Mouse (Mus musculus): ENCODE data around the gene Tln1. TPM values are rescaled to one million over a fixed set of nuclear protein-coding genes. Genes with fewer than 3 reads are reported as not detected.

Gene Tln1
- total and polyA plus RNA-seq, 2 experiments: 38.6 to 42.8 TPM

DNA sequence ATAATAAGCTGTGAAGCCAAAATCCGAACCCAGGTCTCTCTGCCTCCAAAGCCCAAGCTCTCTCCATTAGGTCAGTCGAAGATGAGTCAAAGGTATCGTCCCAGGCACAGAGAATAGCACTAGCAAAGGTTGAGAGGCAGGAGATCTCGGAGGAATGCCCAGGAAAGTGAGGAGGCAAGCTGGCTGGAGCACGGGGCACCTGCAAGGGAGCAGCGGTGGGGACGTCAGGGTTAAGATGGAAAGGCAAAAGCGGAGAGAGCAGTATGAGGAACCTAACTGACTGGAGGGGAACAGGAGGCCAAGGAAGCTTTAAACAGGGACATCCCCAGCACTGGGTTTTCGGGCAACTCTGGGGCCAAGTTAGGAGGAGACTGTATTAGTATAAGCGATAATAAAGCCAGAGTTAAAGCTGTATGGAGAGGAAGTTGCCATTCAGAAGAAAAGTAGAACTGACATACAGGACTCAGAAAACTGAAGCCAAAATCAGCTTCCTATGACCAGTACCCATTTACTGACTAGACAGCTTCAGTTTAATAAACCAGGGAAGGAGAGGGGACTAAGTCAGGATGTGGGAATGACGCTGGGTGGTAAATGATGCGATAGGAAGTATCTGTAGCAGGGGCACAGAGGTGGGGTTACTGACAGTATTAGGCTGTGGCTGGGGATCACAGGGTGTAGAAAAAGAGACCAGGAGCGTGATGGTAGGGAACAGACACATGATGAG is 2.8 kb downstream of the Tln1 start:
- Histone ChIP-seq H3K4me1 (ENCODE audit: control insufficient read depth, insufficient read depth, low read length) (peaks cover 24% of the 10 kb centered on the region), H3K36me3 (ENCODE audit: control insufficient read depth, insufficient read depth, low read length) (peaks cover 23% of the 10 kb centered on the region), H3K27ac (replicated peaks; ENCODE audit: insufficient read depth, low read depth, low read length) (peak overlapping the region; percentile 60), H3K9ac (ENCODE audit: low read depth, low read length) (peak overlapping the region; percentile 28), H3K79me2 (ENCODE audit: control insufficient read depth, insufficient read depth, low read length) (peaks cover 23% of the 10 kb centered on the region), H3K27me3 (ENCODE audit: control insufficient read depth, insufficient read depth, low read length) (no peaks in the 10 kb centered on the region), H3K4me3 (ENCODE audit: insufficient read depth, low read depth, low read length) (peak overlapping the region; percentile 28)
- TF ChIP-seq POLR2A (IDR thresholded peaks at IDR 0.05; ENCODE audit: extremely low read depth, insufficient read depth, low read length) (no peak), CTCF (IDR thresholded peaks at IDR 0.05; ENCODE audit: low read depth, low read length) (no peak)
- peak; percentile 26 for DNase-seq (ENCODE audit: extremely low read depth, low read depth, low spot score)
- WGBS: 70% methylated on average over 13 of the region's 13 CpGs

DNA sequence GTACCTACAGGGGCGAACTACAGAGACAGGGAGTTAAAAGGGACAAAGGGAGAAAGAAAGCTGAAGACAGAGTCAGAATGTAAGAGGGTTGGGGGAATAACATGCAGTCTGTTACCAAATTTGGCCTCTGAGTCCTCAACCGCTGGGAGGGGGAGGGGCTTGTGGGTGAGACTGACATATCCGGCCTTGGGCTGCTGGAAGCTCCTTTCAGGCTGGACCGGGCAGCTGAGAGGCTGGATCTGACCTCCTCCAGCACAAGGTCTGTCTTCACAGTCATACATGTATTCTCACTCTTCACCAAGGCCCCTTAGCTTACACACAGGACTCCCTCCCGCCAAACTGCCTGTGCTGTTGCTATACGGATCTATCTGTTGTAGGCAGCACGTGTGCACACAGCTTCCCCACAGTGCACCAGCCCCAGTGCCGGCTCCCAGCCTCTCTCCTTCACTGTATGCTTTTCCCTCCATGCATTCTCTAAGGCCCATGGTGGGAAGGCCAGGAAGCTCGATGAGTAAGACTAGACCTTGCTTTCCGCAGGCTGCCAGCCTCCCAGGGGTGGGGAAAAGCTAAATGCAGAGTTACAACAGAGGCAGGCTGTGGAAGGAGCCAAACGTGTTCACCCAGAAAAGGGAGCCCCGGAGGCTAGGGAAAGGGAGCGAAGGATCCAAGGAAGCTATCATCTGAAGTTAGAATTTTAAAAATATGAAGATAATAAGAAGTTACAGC is 3.7 kb downstream of the Tln1 start:
- WGBS: 34% methylated on average over 13 of the region's 13 CpGs
- Histone ChIP-seq H3K79me2 (ENCODE audit: control insufficient read depth, insufficient read depth, low read length) (peaks cover 23% of the 10 kb centered on the region), H3K27ac (replicated peaks; ENCODE audit: insufficient read depth, low read depth, low read length) (peak overlapping the region; percentile 18; the same call in 1 of the 2 replicates), H3K4me1 (ENCODE audit: control insufficient read depth, insufficient read depth, low read length) (peaks cover 24% of the 10 kb centered on the region), H3K9ac (ENCODE audit: low read depth, low read length) (peak overlapping the region; percentile 51), H3K36me3 (ENCODE audit: control insufficient read depth, insufficient read depth, low read length) (peaks cover 28% of the 10 kb centered on the region), H3K4me3 (ENCODE audit: insufficient read depth, low read depth, low read length) (peak overlapping the region; percentile 26; the same call in 1 of the 2 replicates), H3K27me3 (ENCODE audit: control insufficient read depth, insufficient read depth, low read length) (no peaks in the 10 kb centered on the region)
- TF ChIP-seq POLR2A (IDR thresholded peaks at IDR 0.05; ENCODE audit: extremely low read depth, insufficient read depth, low read length): no peak
- no peak for TF ChIP-seq CTCF (IDR thresholded peaks at IDR 0.05; ENCODE audit: low read depth, low read length)
- peak; percentile 39 for DNase-seq (ENCODE audit: extremely low read depth, low read depth, low spot score)

DNA sequence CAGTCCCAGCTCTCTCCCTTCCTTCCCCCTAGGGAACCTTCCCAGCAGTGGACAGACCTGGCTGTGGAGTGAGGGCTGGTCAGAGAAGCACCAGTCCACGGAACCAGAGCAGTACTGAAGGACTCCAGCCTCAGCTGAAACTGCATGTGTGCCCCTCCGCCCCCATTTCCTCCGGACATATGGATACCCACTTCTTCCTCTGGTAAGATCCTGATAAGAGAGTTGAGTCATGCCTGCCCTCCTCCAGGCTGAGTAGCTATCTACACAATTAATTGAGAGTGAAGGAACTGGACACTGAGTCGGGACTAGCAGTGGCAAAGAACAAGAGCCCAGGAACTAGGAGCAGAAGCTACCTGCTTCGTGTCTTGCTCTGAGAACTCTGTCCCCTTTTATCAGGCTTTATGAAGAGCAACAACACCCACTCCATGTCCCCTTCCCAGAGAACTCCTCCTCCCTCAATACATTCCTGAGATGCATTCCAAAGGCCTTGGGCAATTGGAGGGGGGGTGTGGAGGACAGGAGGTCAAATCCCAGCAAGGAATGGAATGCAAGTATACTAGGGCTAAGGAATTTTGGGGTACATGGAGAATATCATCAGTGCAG is 4.4 kb downstream of the Tln1 start:
- Histone ChIP-seq H3K4me3 (ENCODE audit: insufficient read depth, low read depth, low read length) (no peak overlapping the region), H3K79me2 (ENCODE audit: control insufficient read depth, insufficient read depth, low read length) (peaks cover 23% of the 10 kb centered on the region), H3K27me3 (ENCODE audit: control insufficient read depth, insufficient read depth, low read length) (no peaks in the 10 kb centered on the region), H3K36me3 (ENCODE audit: control insufficient read depth, insufficient read depth, low read length) (peaks cover 35% of the 10 kb centered on the region), H3K9ac (ENCODE audit: low read depth, low read length) (no peak overlapping the region), H3K4me1 (ENCODE audit: control insufficient read depth, insufficient read depth, low read length) (peaks cover 19% of the 10 kb centered on the region), H3K27ac (replicated peaks; ENCODE audit: insufficient read depth, low read depth, low read length) (peak overlapping the region; percentile 5)
- DNase-seq (ENCODE audit: extremely low read depth, low read depth, low spot score): peak; percentile 19
- no peak for TF ChIP-seq CTCF (IDR thresholded peaks at IDR 0.05; ENCODE audit: low read depth, low read length)
- TF ChIP-seq POLR2A (IDR thresholded peaks at IDR 0.05; ENCODE audit: extremely low read depth, insufficient read depth, low read length): no peak
- 63% methylated on average over 5 of the region's 5 CpGs for WGBS

DNA sequence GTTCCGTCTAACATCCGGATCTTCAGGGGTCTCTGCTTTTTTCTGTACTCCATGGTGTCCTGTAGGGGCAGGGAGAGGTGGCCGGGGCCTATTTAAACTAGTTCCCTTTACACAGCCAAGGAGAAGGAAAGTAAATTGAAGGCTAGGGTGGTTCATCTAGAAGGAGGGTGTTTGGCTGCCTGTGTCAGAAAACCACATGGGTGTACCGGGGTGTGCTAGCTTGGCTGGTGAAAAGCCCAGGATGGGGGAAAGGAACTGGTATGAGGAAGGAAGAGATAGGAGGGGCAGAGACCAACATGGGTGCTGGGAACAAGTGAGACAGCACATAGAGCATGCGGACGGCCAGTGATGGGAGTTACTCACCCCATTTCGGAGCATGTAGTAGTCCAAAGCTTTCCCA is 6.6 kb downstream of the Tln1 start:
- Histone ChIP-seq H3K9ac (ENCODE audit: low read depth, low read length) (no peak overlapping the region), H3K27ac (replicated peaks; ENCODE audit: insufficient read depth, low read depth, low read length) (no peak overlapping the region), H3K27me3 (ENCODE audit: control insufficient read depth, insufficient read depth, low read length) (no peaks in the 10 kb centered on the region), H3K4me3 (ENCODE audit: insufficient read depth, low read depth, low read length) (no peak overlapping the region), H3K36me3 (ENCODE audit: control insufficient read depth, insufficient read depth, low read length) (peaks cover 54% of the 10 kb centered on the region), H3K79me2 (ENCODE audit: control insufficient read depth, insufficient read depth, low read length) (peaks cover 21% of the 10 kb centered on the region), H3K4me1 (ENCODE audit: control insufficient read depth, insufficient read depth, low read length) (peaks cover 15% of the 10 kb centered on the region)
- TF ChIP-seq POLR2A (IDR thresholded peaks at IDR 0.05; ENCODE audit: extremely low read depth, insufficient read depth, low read length) (no peak), CTCF (IDR thresholded peaks at IDR 0.05; ENCODE audit: low read depth, low read length) (no peak)
- DNase-seq (ENCODE audit: extremely low read depth, low read depth, low spot score): peak; percentile 21
- WGBS: 93% methylated on average over 7 of the region's 7 CpGs

DNA sequence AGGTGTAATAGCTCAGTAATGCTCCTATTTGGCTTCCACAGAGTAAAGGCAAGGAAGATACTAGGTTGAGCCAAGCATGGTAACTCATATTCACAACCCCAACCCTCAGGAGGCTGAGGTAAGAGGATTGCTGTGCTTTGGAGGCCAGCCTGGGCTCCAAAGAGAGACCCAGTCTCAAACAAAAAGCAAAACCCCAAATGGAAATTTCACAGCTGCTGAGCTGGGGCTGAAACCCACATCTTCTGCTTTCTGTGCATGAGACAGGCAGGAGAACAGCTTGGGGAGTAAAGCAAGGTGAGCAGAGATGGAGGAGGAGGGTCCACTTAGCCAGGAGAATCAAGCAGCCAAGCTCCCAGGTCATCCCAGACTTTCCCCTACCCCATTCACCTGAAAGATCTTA is 8.6 kb downstream of the Tln1 start:
- peaks cover 7% of the 10 kb centered on the region; the same call in 1 of the 2 replicates for H3K79me2 ChIP-seq (ENCODE audit: control insufficient read depth, insufficient read depth, low read length)
- H3K27me3 ChIP-seq (ENCODE audit: control insufficient read depth, insufficient read depth, low read length): no peaks in the 10 kb centered on the region
- H3K9ac ChIP-seq (ENCODE audit: low read depth, low read length): no peak overlapping the region
- H3K36me3 ChIP-seq (ENCODE audit: control insufficient read depth, insufficient read depth, low read length): peaks cover 68% of the 10 kb centered on the region
- DNase-seq (ENCODE audit: extremely low read depth, low read depth, low spot score): no peak
- H3K27ac ChIP-seq (replicated peaks; ENCODE audit: insufficient read depth, low read depth, low read length): no peak overlapping the region
- TF ChIP-seq CTCF (IDR thresholded peaks at IDR 0.05; ENCODE audit: low read depth, low read length) (no peak), POLR2A (IDR thresholded peaks at IDR 0.05; ENCODE audit: extremely low read depth, insufficient read depth, low read length) (no peak)
- H3K4me1 ChIP-seq (ENCODE audit: control insufficient read depth, insufficient read depth, low read length): peaks cover 2% of the 10 kb centered on the region
- H3K4me3 ChIP-seq (ENCODE audit: insufficient read depth, low read depth, low read length): no peak overlapping the region
